Mouse (Mus musculus) right cerebral cortex, postnatal 14 days (tissue): ENCODE data around the gene Prrc2a.
A peak's percentile ranks its signal among the peaks of the same experiment; 100 is the strongest.
"Not testable (repeated sequence)": the region's sequence is repeated elsewhere in the genome, so short reads cannot be mapped to it uniquely, and the experiment has no call there.

Experiments used
- DNase-seq: peaks from one replicate; pipeline ENCODE4 v3.0.0; 2022

Prrc2a gene

GRCm38 (mm10) chr17:35131500-35132173 is 33.1 kb downstream of the Prrc2a start, which contains the start of gene Apom:
Gene Apom, minus strand, starts transcription at chr17:35132050.
- no peak for DNase-seq

DNA sequence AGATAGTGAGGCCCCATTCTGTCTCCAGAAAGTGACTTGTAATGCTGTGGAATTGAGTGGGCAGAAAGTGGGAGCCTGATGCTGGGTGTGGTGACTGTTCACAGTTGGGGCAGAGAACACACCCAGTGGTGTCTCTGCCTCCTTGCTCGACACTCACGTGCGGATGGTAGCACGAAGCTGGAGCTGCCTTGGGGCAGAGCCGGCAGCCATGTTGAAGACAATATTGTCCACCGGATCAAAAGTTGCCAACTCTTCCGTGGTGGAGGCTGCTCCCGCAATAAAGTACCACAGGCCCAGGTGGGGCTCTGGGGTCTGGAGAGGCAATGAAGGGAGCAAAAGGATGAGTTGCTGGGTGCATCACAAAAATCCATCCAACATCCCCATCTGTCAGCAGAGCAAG is 33.7 kb downstream of the Prrc2a start:
- DNase-seq, result no peak

- no peak for DNase-seq
Measured at GRCm38 (mm10) chr17:35128996-35129395, 35.7 kb downstream of the Prrc2a start.

- DNase-seq, result no peak
Measured at GRCm38 (mm10) chr17:35127017-35127416, 37.7 kb downstream of the Prrc2a start.

DNA sequence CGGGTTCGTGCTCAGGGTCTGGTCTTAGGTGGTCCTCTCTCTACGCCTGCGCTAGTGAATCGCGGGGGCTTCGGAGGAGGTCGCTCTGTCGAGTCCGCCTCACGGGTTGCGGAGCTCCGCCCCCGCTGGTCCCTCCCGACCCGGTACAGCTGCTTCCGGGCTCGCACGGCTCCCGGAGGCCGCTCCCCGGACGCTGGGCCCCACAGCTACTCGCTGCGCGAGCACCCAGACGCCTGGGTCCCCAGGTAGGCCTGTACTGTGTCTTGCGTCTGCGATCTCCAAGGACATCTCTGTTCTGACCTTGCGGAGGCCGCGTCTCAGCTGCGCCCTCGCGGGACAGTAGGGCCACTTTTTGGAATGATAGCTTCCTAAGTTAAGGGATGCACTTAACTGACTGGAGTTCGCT is 38.5 kb downstream of the Prrc2a start, which contains the start of gene D17H6S53E:
Gene D17H6S53E (plus strand): TSS at position 168 of the 406 bp plus-strand sequence.
- DNase-seq, result peak; percentile 73

DNA sequence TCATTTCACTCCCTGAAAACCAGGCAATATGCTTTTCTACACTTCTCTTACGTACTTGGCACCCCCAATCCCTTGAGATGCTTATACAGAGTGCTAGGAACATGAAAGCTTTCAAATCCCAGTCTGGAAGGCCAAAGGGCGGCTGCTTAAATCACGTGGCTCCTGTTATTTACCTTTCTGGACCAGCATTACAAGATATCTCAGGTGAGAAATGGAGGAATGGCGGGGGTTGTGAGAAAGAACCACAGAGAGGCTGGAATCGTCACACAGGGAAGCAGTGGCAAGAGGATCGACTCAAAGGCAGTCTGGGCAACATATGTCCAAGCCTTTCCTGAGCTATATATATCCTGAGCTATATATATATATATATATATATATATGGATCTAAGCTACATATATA is 39.1 kb downstream of the Prrc2a start:
- no peak for DNase-seq

DNA sequence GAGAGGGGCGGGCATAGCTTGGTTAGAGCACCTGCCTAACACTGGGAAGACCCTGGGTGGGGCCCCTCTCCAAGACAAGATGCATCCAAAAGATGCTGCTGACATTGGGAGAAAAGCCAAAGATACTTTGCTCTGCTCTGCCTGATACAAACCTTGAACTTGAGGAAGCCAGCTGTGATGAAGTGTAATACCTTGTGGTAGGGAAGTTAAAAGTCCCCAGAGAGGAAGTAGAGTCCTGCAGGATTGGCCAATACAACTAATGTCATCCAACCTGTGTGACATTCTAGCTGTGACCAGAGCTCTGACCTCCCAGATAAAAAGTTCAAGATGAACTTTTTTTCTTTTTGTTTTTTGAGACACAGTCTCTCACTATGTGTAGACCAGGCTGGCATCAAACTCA is 39.6 kb downstream of the Prrc2a start:
- no peak for DNase-seq

GRCm38 (mm10) chr17:35124261-35124896 is 40.3 kb downstream of the Prrc2a start:
- not testable (repeated sequence) for DNase-seq

DNA sequence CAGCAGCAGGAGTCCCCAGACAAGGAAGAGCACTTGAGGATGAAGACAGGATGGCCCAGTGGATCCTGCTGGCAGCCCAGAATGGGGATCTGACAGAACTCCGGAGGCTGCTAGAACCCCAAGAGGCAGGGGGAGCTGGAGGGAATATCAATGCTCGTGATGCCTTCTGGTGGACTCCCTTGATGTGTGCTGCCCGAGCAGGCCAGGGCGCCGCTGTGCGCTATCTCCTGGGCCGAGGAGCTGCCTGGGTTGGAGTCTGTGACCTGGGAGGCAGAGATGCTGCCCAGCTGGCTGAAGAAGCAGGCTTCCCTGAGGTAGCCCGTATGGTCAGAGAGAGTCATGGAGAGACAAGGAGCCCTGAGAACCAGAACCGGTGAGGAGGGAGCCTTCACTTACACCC is 41.4 kb downstream of the Prrc2a start:
- DNase-seq, result not testable (repeated sequence)

DNA sequence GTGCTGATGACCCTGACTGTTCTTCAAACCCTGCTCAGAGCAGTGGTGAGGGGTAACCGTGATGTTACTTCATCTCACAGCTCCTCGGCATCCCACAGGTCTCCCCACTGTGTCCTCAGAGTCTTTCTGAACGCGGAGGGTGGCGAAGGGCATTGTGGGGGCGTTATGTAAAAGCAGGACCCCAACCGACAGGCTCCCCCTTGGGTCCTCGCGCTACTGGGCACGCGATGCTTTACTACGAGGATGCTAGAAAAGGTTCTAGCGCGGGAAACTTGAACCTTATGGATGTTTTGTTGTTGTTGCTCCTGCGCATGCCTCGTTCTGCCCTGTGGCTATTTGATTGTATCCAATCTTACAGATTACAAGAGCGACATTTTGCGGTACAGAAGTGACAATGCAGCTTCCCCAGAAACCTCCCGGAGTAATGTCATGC is 42.8 kb downstream of the Prrc2a start, which contains the start of gene Csnk2b:
Gene Csnk2b (minus strand): TSS at position 183 of the 433 bp plus-strand sequence.
- DNase-seq, result peak; percentile 60

- peak; percentile 96 for DNase-seq
Measured at GRCm38 (mm10) chr17:35121143-35121799, 43.4 kb downstream of the Prrc2a start, which contains the start of gene Gpank1. Gene Gpank1, plus strand, starts transcription at chr17:35121455.

- DNase-seq, result no peak
Measured at GRCm38 (mm10) chr17:35120745-35121142, 44.0 kb downstream of the Prrc2a start.

DNA sequence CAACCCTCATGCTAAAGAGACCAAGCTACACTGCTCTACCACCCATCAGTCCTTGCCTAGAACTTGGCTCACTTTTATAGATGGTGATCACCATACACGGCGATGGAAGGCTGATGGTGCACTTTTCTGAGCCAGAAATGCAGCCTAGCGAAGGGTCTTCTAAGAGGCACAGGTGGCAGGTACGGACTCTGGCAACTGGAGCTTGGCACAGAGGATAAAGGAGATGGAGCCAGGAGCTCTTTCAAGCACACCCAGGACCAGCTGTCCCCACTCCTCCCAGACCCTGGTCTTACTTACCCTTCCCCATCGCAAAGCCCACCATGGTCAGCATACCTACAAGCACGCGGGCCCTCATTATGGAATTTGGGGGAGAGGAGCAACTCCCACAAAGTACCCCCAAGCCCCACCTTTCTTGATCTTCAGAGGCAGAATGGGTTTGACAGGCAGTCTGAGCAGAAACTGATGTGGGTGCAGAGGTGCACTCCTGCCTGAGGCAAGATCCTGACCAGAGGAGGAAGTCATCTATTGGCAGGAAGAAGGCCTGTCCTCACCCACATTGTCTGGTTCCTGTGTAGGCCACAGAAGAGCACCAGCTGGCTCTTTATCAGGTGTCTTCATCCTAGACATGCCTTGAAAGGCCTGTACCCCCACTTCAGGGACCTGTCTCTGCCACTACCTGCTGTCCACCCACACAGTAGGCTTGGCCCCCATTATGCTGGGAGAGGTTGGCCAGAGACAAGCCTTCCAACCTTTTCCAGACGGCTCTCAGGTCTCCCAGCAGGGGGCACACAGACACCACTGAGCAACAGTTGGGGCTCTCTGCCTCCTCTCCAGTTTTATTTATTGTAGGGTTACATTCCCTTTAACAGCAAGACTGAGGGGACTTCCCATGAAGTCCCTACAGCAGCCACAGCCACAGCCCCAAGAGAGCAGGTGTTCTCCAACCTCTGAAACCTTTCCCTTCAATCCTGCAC is 49.4 kb downstream of the Prrc2a start, which contains the start of gene Ly6g5b:
Gene Ly6g5b (minus strand): TSS at position 383 of the 974 bp plus-strand sequence.
- no peak for DNase-seq

DNA sequence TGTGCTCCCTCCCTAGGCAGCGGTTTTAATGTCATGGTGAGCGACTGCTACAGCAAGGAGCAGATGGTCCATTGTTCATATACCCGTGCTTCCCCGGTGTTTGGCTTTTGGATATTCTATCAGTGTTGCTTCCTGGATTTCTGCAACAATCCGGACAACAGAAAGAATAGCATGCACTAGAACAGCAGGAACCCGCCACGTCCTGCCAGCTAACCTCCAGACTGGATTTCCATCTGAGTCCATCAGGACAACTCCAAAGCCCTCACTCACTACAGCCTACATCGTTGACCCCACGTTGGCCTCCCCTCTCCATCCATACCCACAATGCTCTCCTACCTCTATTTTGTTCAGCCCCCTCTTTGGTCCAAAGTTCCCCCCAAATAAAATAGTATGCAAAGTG is 52.9 kb downstream of the Prrc2a start:
- no peak for DNase-seq

DNA sequence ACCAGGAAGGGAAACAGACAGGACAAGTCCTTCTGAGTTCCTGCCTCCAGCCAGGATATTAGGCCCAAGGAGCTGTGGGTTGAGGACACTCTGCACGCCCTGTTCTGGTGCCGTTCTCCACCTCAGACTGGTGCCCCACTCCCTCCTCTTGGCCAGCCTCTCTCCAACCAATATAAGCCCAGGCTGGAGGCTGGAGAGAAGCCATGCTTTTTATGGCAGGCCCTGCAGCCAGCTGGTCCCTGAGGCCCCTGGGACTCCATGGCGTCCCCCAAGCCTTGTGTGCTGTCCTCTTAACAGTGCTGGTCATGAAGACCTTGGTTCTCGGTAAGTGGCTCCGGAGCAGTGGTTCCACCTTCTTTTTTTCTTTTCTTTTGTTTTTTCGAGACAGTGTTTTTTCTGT is 56.6 kb downstream of the Prrc2a start, which contains the start of gene Ly6g5c:
Gene Ly6g5c (plus strand): TSS at position 183 of the 400 bp plus-strand sequence.
- no peak for DNase-seq

- no peak for DNase-seq
Measured at GRCm38 (mm10) chr17:35106522-35106921, 58.2 kb downstream of the Prrc2a start.

- peak; percentile 43 for DNase-seq
Measured at GRCm38 (mm10) chr17:35105740-35106389, 58.8 kb downstream of the Prrc2a start.

DNA sequence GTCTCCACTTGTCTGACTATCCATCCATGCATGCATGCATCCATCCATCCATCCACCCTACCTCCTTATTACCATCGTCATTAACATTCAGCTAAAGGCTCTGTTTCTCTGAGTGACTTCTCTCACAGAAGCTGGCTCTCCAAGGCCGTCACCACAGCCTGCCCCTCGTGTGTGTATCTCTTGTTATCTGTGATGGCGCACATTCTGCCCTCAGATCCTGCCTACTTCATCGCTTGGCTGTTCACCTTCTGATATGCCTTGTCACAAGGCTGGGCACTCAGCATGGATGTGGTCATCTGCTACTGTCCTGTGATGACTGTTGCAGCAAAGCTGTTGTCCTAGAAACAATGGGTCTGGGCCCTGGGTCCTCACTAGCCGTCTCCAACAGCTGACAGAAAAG is 59.9 kb downstream of the Prrc2a start:
- no peak for DNase-seq

- DNase-seq, result no peak
Measured at GRCm38 (mm10) chr17:35104079-35104478, 60.6 kb downstream of the Prrc2a start.

- no peak for DNase-seq
Measured at GRCm38 (mm10) chr17:35103221-35103690, 61.4 kb downstream of the Prrc2a start.

- DNase-seq, result no peak
Measured at GRCm38 (mm10) chr17:35102299-35102698, 62.4 kb downstream of the Prrc2a start.

GRCm38 (mm10) chr17:35101161-35101560 is 63.5 kb downstream of the Prrc2a start:
- no peak for DNase-seq
